Mouse (Mus musculus) heart, embryonic 13.5 days (tissue): Measurements from ENCODE around the gene Zmynd11. TPM values are rescaled to one million over a fixed set of nuclear protein-coding genes. Genes with fewer than 3 reads are reported as not detected.

Source experiments
- ATAC-seq: fragments of 200-750 bp; cut with Nextera tagmentation; 2 replicates; pipeline ENCODE4 v1.8.0; 2017; ENCODE audit warnings: moderate TSS enrichment; ENCODE audit not compliant: insufficient number of reproducible peaks, low FRiP score, low TSS enrichment; ENCODE audit errors: extremely low read depth
- H3K27ac ChIP-seq: fragments of 300-500 bp; sonication (generic); replicated peaks from 2 replicates; pipeline ENCODE4 v1.5.1; 2015; ENCODE audit warnings: moderate library complexity, mild to moderate bottlenecking, inconsistent platforms
- H3K27me3 ChIP-seq: fragments of 300-500 bp; sonication (generic); replicated peaks from 2 replicates; pipeline ENCODE4 v1.6.1; 2015; ENCODE audit warnings: mild to moderate bottlenecking, inconsistent platforms
- H3K36me3 ChIP-seq: fragments of 300-500 bp; sonication (generic); 2 replicates; pipeline ENCODE4 v1.6.1; 2015; ENCODE audit warnings: mild to moderate bottlenecking, inconsistent platforms
- H3K4me1 ChIP-seq: fragments of 300-500 bp; sonication (generic); 2 replicates; pipeline ENCODE4 v1.6.1; 2015; ENCODE audit warnings: inconsistent platforms
- H3K4me2 ChIP-seq: fragments of 300-500 bp; sonication (generic); 2 replicates; pipeline ENCODE4 v1.6.1; 2015; ENCODE audit warnings: inconsistent platforms, mild to moderate bottlenecking, moderate library complexity
- H3K4me3 ChIP-seq: fragments of 300-500 bp; sonication (generic); 2 replicates; pipeline ENCODE4 v1.5.1; 2015; ENCODE audit warnings: moderate library complexity, mild to moderate bottlenecking, inconsistent platforms
- H3K9ac ChIP-seq: fragments of 300-500 bp; sonication (generic); 2 replicates; pipeline ENCODE4 v1.6.1; 2015; ENCODE audit warnings: inconsistent platforms, mild to moderate bottlenecking, moderate library complexity
- H3K9me3 ChIP-seq: fragments of 300-500 bp; sonication (generic); 2 replicates; pipeline ENCODE4 v1.6.1; 2016; ENCODE audit warnings: inconsistent platforms
- WGBS: fragments of 180-500 bp; shearing (Covaris S2); methylation state at CpG from one replicate; pipeline ENCODE4 v1.1.7; 2015; ENCODE audit warnings: mixed read lengths; 5-methylcytosine and 5-hydroxymethylcytosine counted together
- polyA plus RNA-seq: library from polyadenylated mRNA; unstranded; fragments of >200 nt; fragmentation: Nextera tagmentation; extraction: Ambion mirVana; gene quantifications from 2 replicates; pipeline ENCODE4 v1.2.1, GENCODE M21; 2015

Zmynd11 gene
- polyA plus RNA-seq, 1 experiment from 2014 or later: 98.4 TPM

GRCm38 (mm10) chr13:9689366-9689765, 75.8 kb downstream of the Zmynd11 start:
- H3K36me3 ChIP-seq: peaks cover 94% of the 10 kb centered on the region
- ATAC-seq: no peak

GRCm38 (mm10) chr13:9686765-9687164, 78.4 kb downstream of the Zmynd11 start:
- ATAC-seq: no peak
- Histone ChIP-seq H3K9ac (no peak overlapping the region), H3K27me3 (no peaks in the 10 kb centered on the region), H3K36me3 (peaks cover 96% of the 10 kb centered on the region), H3K9me3 (no peaks in the 10 kb centered on the region), H3K4me1 (no peaks in the 10 kb centered on the region), H3K4me2 (no peak overlapping the region), H3K27ac (no peak overlapping the region), H3K4me3 (no peak overlapping the region)
- WGBS: 89% methylated on average over 11 of the region's 11 CpGs

More at GRCm38 (mm10) chr13:9689366-9689765, 75.8 kb downstream of the Zmynd11 start:
- Histone ChIP-seq H3K27me3 (no peaks in the 10 kb centered on the region), H3K4me1 (no peaks in the 10 kb centered on the region), H3K4me2 (no peak overlapping the region), H3K27ac (no peak overlapping the region), H3K9ac (no peak overlapping the region), H3K4me3 (no peak overlapping the region), H3K9me3 (no peaks in the 10 kb centered on the region)
- WGBS: 91% methylated on average over 16 of the region's 16 CpGs

- no peaks in the 10 kb centered on the region for H3K9me3 ChIP-seq
- H3K9ac ChIP-seq: no peak overlapping the region
- H3K36me3 ChIP-seq: peaks cover 96% of the 10 kb centered on the region
Measured at GRCm38 (mm10) chr13:9686261-9686660, 78.9 kb downstream of the Zmynd11 start.

GRCm38 (mm10) chr13:9684153-9684923, 80.8 kb downstream of the Zmynd11 start:
- WGBS: 86% methylated on average over 11 of the region's 11 CpGs
- H3K4me1 ChIP-seq: no peaks in the 10 kb centered on the region
- H3K9me3 ChIP-seq: no peaks in the 10 kb centered on the region
- H3K36me3 ChIP-seq: peaks cover 80% of the 10 kb centered on the region
- ATAC-seq: no peak
- H3K4me2 ChIP-seq: no peak overlapping the region
- H3K27me3 ChIP-seq: no peaks in the 10 kb centered on the region
- no peak overlapping the region for H3K4me3 ChIP-seq
- H3K27ac ChIP-seq: no peak overlapping the region
- no peak overlapping the region for H3K9ac ChIP-seq

More at GRCm38 (mm10) chr13:9686261-9686660, 78.9 kb downstream of the Zmynd11 start:
- no peak for ATAC-seq
- Histone ChIP-seq H3K27me3 (no peaks in the 10 kb centered on the region), H3K4me3 (no peak overlapping the region), H3K4me1 (no peaks in the 10 kb centered on the region), H3K4me2 (no peak overlapping the region), H3K27ac (no peak overlapping the region)
- 87% methylated on average over 7 of the region's 7 CpGs for WGBS

- Histone ChIP-seq H3K4me3 (no peak overlapping the region), H3K36me3 (peaks cover 69% of the 10 kb centered on the region), H3K4me1 (no peaks in the 10 kb centered on the region), H3K4me2 (no peak overlapping the region), H3K27ac (no peak overlapping the region), H3K9ac (no peak overlapping the region), H3K9me3 (no peaks in the 10 kb centered on the region), H3K27me3 (no peaks in the 10 kb centered on the region)
- no peak for ATAC-seq
- 81% methylated on average over 4 of the region's 4 CpGs for WGBS
Measured at GRCm38 (mm10) chr13:9683280-9683679, 81.8 kb downstream of the Zmynd11 start.

- H3K27ac ChIP-seq: no peak overlapping the region
- peaks cover 3% of the 10 kb centered on the region; the same call in 1 of the 2 replicates for H3K9me3 ChIP-seq
- 96% methylated on average over 3 of the region's 3 CpGs for WGBS
- H3K36me3 ChIP-seq: peaks cover 51% of the 10 kb centered on the region
- no peak for ATAC-seq
- no peak overlapping the region for H3K4me2 ChIP-seq
- H3K4me1 ChIP-seq: no peaks in the 10 kb centered on the region
- H3K9ac ChIP-seq: no peak overlapping the region
- no peaks in the 10 kb centered on the region for H3K27me3 ChIP-seq
- no peak overlapping the region for H3K4me3 ChIP-seq
Measured at GRCm38 (mm10) chr13:9681492-9681891, 83.6 kb downstream of the Zmynd11 start.

- Histone ChIP-seq H3K4me3 (no peak overlapping the region), H3K27ac (no peak overlapping the region), H3K4me2 (no peak overlapping the region), H3K36me3 (peaks cover 7% of the 10 kb centered on the region; the same call in 1 of the 2 replicates), H3K9ac (no peak overlapping the region), H3K27me3 (no peaks in the 10 kb centered on the region), H3K4me1 (no peaks in the 10 kb centered on the region), H3K9me3 (peaks cover 11% of the 10 kb centered on the region; the same call in 1 of the 2 replicates)
- no peak for ATAC-seq
- 86% methylated on average over 1 of the region's 1 CpGs for WGBS
Measured at GRCm38 (mm10) chr13:9674126-9674525, 91.0 kb downstream of the Zmynd11 start.

- Histone ChIP-seq H3K4me3 (no peak overlapping the region), H3K27me3 (no peaks in the 10 kb centered on the region), H3K4me1 (no peaks in the 10 kb centered on the region), H3K9me3 (no peaks in the 10 kb centered on the region), H3K4me2 (no peak overlapping the region), H3K27ac (no peak overlapping the region), H3K9ac (no peak overlapping the region), H3K36me3 (peaks cover 14% of the 10 kb centered on the region)
- no peak for ATAC-seq
- WGBS: 86% methylated on average over 5 of the region's 5 CpGs
Measured at GRCm38 (mm10) chr13:9669246-9669645, 95.9 kb downstream of the Zmynd11 start.

- Histone ChIP-seq H3K4me3 (no peak overlapping the region), H3K9me3 (no peaks in the 10 kb centered on the region), H3K27me3 (no peaks in the 10 kb centered on the region), H3K4me1 (no peaks in the 10 kb centered on the region), H3K9ac (no peak overlapping the region), H3K4me2 (no peak overlapping the region), H3K27ac (no peak overlapping the region), H3K36me3 (peaks cover 24% of the 10 kb centered on the region)
- 56% methylated on average over 7 of the region's 7 CpGs for WGBS
- ATAC-seq: no peak
Measured at GRCm38 (mm10) chr13:9667954-9668496, 97.1 kb downstream of the Zmynd11 start.

- no peaks in the 10 kb centered on the region for H3K4me1 ChIP-seq
- no peak overlapping the region for H3K4me2 ChIP-seq
- H3K9ac ChIP-seq: no peak overlapping the region
- H3K36me3 ChIP-seq: peaks cover 52% of the 10 kb centered on the region
- H3K27me3 ChIP-seq: no peaks in the 10 kb centered on the region
- 83% methylated on average over 1 of the region's 1 CpGs for WGBS
- H3K9me3 ChIP-seq: no peaks in the 10 kb centered on the region
- no peak for ATAC-seq
- no peak overlapping the region for H3K27ac ChIP-seq
- no peak overlapping the region for H3K4me3 ChIP-seq
Measured at GRCm38 (mm10) chr13:9663593-9663992, 101.5 kb downstream of the Zmynd11 start.

- Histone ChIP-seq H3K27ac (no peak overlapping the region), H3K36me3 (peaks cover 63% of the 10 kb centered on the region), H3K9ac (no peak overlapping the region), H3K4me1 (no peaks in the 10 kb centered on the region), H3K9me3 (no peaks in the 10 kb centered on the region), H3K4me3 (no peak overlapping the region), H3K27me3 (no peaks in the 10 kb centered on the region), H3K4me2 (no peak overlapping the region)
- no peak for ATAC-seq
- WGBS: 53% methylated on average over 1 of the region's 1 CpGs
Measured at GRCm38 (mm10) chr13:9660711-9661110, 104.4 kb downstream of the Zmynd11 start.

GRCm38 (mm10) chr13:9656613-9657012, 108.5 kb downstream of the Zmynd11 start:
- Histone ChIP-seq H3K4me2 (no peak overlapping the region), H3K9ac (no peak overlapping the region), H3K27me3 (no peaks in the 10 kb centered on the region), H3K27ac (no peak overlapping the region), H3K4me3 (no peak overlapping the region), H3K36me3 (peaks cover 33% of the 10 kb centered on the region), H3K9me3 (no peaks in the 10 kb centered on the region), H3K4me1 (no peaks in the 10 kb centered on the region)
- WGBS: 83% methylated on average over 6 of the region's 6 CpGs
- ATAC-seq: no peak
